Mouse (Mus musculus): ENCODE measurements around the gene Tor4a. TPM values are rescaled to one million over a fixed set of nuclear protein-coding genes. Genes with fewer than 3 reads are reported as not detected.

The Tor4a gene
- 0.94 and 2.4 TPM in 2 replicates for polyA plus RNA-seq (2014; fragmentation: Nextera tagmentation; extraction: Ambion mirVana)

GRCm38 (mm10) chr2:25196172-25196954 lies at the start of gene Tor4a:
TSS of gene Tor4a (minus strand) at chr2:25196886.
- Histone ChIP-seq H3K9ac (ENCODE audit: low read depth, low read length) (no peak within 1 kb of the TSS), H3K4me2 (replicated peaks; ENCODE audit: low read depth, low read length) (peak within 1 kb of the TSS; percentile 8; the same call in 1 of the 2 replicates), H3K4me3 (ENCODE audit: low read depth, low read length) (peak within 1 kb of the TSS; percentile 6), H3K9me3 (ENCODE audit: control insufficient read depth, low read length) (no peaks in the 10 kb centered on the region), H3K27me3 (ENCODE audit: control insufficient read depth, insufficient read depth, low read length) (peaks cover 24% of the 10 kb centered on the region), H3K27ac (ENCODE audit: low read depth, low read length) (no peak within 1 kb of the TSS), H3K36me3 (ENCODE audit: control insufficient read depth, insufficient read depth, low read length) (peaks cover 7% of the 10 kb centered on the region; the same call in 1 of the 2 replicates), H3K4me1 (replicated peaks; ENCODE audit: control insufficient read depth, insufficient read depth, low read length) (peaks cover 2% of the 10 kb centered on the region; the same call in 1 of the 2 replicates)
- 11% methylated on average over 8 of the region's 8 CpGs for WGBS
- no peak for ATAC-seq (ENCODE audit: low FRiP score)
- no peak for DNase-seq (ENCODE audit: low spot score)

GRCm38 (mm10) chr2:25244144-25244543 lies 47.5 kb upstream of the Tor4a start:
- no peak overlapping the region for H3K9ac ChIP-seq (ENCODE audit: low read depth, low read length)
- no peak overlapping the region for H3K27ac ChIP-seq (ENCODE audit: low read depth, low read length)
- H3K4me3 ChIP-seq (ENCODE audit: low read depth, low read length), result no peak overlapping the region
- no peaks in the 10 kb centered on the region for H3K9me3 ChIP-seq (ENCODE audit: control insufficient read depth, low read length)
- H3K36me3 ChIP-seq (ENCODE audit: control insufficient read depth, insufficient read depth, low read length), result no peaks in the 10 kb centered on the region
- no peak for DNase-seq (ENCODE audit: low spot score)
- peaks cover 2% of the 10 kb centered on the region; the same call in 1 of the 2 replicates for H3K27me3 ChIP-seq (ENCODE audit: control insufficient read depth, insufficient read depth, low read length)
- peaks cover 4% of the 10 kb centered on the region; the same call in 1 of the 2 replicates for H3K4me1 ChIP-seq (replicated peaks; ENCODE audit: control insufficient read depth, insufficient read depth, low read length)
- WGBS, result 92% methylated on average over 4 of the region's 4 CpGs
- H3K4me2 ChIP-seq (replicated peaks; ENCODE audit: low read depth, low read length), result no peak overlapping the region
- ATAC-seq (ENCODE audit: low FRiP score), result no peak

GRCm38 (mm10) chr2:25243342-25243741 lies 46.7 kb upstream of the Tor4a start:
- no peak for DNase-seq (ENCODE audit: low spot score)
- ATAC-seq (ENCODE audit: low FRiP score), result no peak
- no peak overlapping the region; the same call in 1 of the 2 replicates for H3K4me3 ChIP-seq (ENCODE audit: low read depth, low read length)
- no peaks in the 10 kb centered on the region for H3K9me3 ChIP-seq (ENCODE audit: control insufficient read depth, low read length)
- 81% methylated on average over 8 of the region's 8 CpGs for WGBS
- peak overlapping the region; percentile 95; the same call in 1 of the 2 replicates for H3K4me2 ChIP-seq (replicated peaks; ENCODE audit: low read depth, low read length)
- peak overlapping the region; percentile 71; the same call in 1 of the 2 replicates for H3K9ac ChIP-seq (ENCODE audit: low read depth, low read length)
- no peak overlapping the region for H3K27ac ChIP-seq (ENCODE audit: low read depth, low read length)
- no peaks in the 10 kb centered on the region for H3K36me3 ChIP-seq (ENCODE audit: control insufficient read depth, insufficient read depth, low read length)
- peaks cover 4% of the 10 kb centered on the region; the same call in 1 of the 2 replicates for H3K4me1 ChIP-seq (replicated peaks; ENCODE audit: control insufficient read depth, insufficient read depth, low read length)
- peaks cover 2% of the 10 kb centered on the region; the same call in 1 of the 2 replicates for H3K27me3 ChIP-seq (ENCODE audit: control insufficient read depth, insufficient read depth, low read length)

DNA sequence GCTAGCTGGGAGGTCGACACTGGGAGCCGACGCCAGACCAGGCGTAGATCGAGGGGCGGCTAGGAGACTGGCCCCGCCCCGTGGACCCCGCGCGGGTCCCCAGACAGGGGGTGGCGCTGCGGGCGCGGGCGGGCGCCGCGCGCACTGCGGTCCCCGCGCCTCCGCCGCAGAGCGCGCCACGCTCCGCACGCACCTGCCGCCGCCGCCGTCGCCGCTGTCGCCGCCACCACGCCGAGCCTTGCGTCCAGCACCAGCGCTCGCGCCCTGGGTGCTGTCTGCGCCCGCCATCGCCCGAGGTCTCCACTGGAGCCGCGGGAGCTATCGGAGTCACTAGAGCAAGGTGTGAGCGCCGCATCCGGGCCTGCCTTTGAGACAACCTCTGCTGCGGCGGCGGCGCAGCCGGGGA lies 45.4 kb upstream of the Tor4a start, which contains the start of the genes Rnf208 and Cysrt1:
Gene Rnf208, plus strand, starts transcription at position 155 of the 406 bp plus-strand sequence.
Gene Cysrt1, minus strand, starts transcription at position 352 of the 406 bp plus-strand sequence.
- H3K27ac ChIP-seq (ENCODE audit: low read depth, low read length), result peak within 1 kb of the TSS; percentile 42; the same call in 1 of the 2 replicates
- peak within 1 kb of the TSS; percentile 57 for H3K4me3 ChIP-seq (ENCODE audit: low read depth, low read length)
- H3K4me1 ChIP-seq (replicated peaks; ENCODE audit: control insufficient read depth, insufficient read depth, low read length), result peaks cover 4% of the 10 kb centered on the region; the same call in 1 of the 2 replicates
- peak within 1 kb of the TSS; percentile 71 for H3K9ac ChIP-seq (ENCODE audit: low read depth, low read length)
- DNase-seq (ENCODE audit: low spot score) (peak; percentile 61), ATAC-seq (ENCODE audit: low FRiP score) (peak; percentile 38)
- no peaks in the 10 kb centered on the region for H3K9me3 ChIP-seq (ENCODE audit: control insufficient read depth, low read length)
- 0% methylated on average over 27 of the region's 59 CpGs for WGBS
- H3K27me3 ChIP-seq (ENCODE audit: control insufficient read depth, insufficient read depth, low read length), result peaks cover 2% of the 10 kb centered on the region; the same call in 1 of the 2 replicates
- peak within 1 kb of the TSS; percentile 95 for H3K4me2 ChIP-seq (replicated peaks; ENCODE audit: low read depth, low read length)
- H3K36me3 ChIP-seq (ENCODE audit: control insufficient read depth, insufficient read depth, low read length), result no peaks in the 10 kb centered on the region

- WGBS, result 13% methylated on average over 6 of the region's 6 CpGs
- Histone ChIP-seq H3K9me3 (ENCODE audit: control insufficient read depth, low read length) (no peaks in the 10 kb centered on the region), H3K9ac (ENCODE audit: low read depth, low read length) (peak overlapping the region; percentile 71), H3K27ac (ENCODE audit: low read depth, low read length) (no peak overlapping the region), H3K4me3 (ENCODE audit: low read depth, low read length) (peak overlapping the region; percentile 57), H3K27me3 (ENCODE audit: control insufficient read depth, insufficient read depth, low read length) (peaks cover 2% of the 10 kb centered on the region; the same call in 1 of the 2 replicates), H3K4me2 (replicated peaks; ENCODE audit: low read depth, low read length) (peak overlapping the region; percentile 95), H3K4me1 (replicated peaks; ENCODE audit: control insufficient read depth, insufficient read depth, low read length) (peaks cover 4% of the 10 kb centered on the region; the same call in 1 of the 2 replicates), H3K36me3 (ENCODE audit: control insufficient read depth, insufficient read depth, low read length) (no peaks in the 10 kb centered on the region)
- DNase-seq (ENCODE audit: low spot score), result peak; percentile 28
- peak; percentile 46; the same call in 1 of the 2 replicates for ATAC-seq (ENCODE audit: low FRiP score)
Observed at GRCm38 (mm10) chr2:25241438-25241775, 44.7 kb upstream of the Tor4a start.

DNA sequence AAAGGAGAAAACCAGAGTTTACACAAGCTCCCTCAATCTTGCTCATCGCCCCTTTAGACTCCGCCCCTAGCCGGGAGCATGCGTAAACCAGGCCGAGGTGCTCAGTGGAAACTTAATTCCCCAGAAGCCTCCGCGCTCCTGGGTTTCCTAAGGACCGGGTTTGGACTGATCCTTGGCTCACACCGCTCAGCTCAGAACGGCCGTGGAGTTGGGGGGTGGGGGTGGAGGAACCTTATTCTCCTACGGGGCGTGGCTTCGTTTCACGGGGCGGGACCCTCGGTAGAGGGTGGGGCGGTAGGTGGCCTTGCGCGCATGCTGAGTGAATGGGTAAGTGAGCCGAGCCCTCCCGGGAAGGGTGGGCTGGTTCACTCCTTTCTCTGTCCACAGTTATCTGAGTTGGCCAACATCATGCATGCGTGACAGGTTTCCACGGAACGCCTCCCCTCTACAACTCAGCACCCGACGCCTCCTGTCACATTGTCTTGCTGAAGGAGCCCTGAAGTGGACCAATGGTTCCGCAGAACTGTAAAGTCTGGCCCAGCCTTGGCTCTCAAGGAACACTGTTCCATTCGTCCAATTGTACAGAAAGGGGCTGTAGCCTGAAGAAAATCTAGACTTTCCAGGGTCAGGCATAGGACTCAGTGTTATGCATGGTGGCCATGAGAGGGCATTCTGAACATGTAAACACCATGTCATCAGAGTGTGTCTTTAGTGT lies 44.2 kb upstream of the Tor4a start:
- Histone ChIP-seq H3K9ac (ENCODE audit: low read depth, low read length) (peak overlapping the region; percentile 21), H3K9me3 (ENCODE audit: control insufficient read depth, low read length) (no peaks in the 10 kb centered on the region), H3K4me2 (replicated peaks; ENCODE audit: low read depth, low read length) (peak overlapping the region; percentile 95), H3K27me3 (ENCODE audit: control insufficient read depth, insufficient read depth, low read length) (peaks cover 2% of the 10 kb centered on the region; the same call in 1 of the 2 replicates), H3K27ac (ENCODE audit: low read depth, low read length) (no peak overlapping the region; the same call in 1 of the 2 replicates), H3K4me3 (ENCODE audit: low read depth, low read length) (peak overlapping the region; percentile 31), H3K4me1 (replicated peaks; ENCODE audit: control insufficient read depth, insufficient read depth, low read length) (peaks cover 4% of the 10 kb centered on the region; the same call in 1 of the 2 replicates), H3K36me3 (ENCODE audit: control insufficient read depth, insufficient read depth, low read length) (no peaks in the 10 kb centered on the region)
- peak; percentile 78 for ATAC-seq (ENCODE audit: low FRiP score)
- peak; percentile 76 for DNase-seq (ENCODE audit: low spot score)
- WGBS, result 3% methylated on average over 29 of the region's 29 CpGs

- Histone ChIP-seq H3K4me3 (ENCODE audit: low read depth, low read length) (peak overlapping the region; percentile 31; the same call in 1 of the 2 replicates), H3K27ac (ENCODE audit: low read depth, low read length) (no peak overlapping the region), H3K9me3 (ENCODE audit: control insufficient read depth, low read length) (no peaks in the 10 kb centered on the region), H3K4me2 (replicated peaks; ENCODE audit: low read depth, low read length) (peak overlapping the region; percentile 95; the same call in 1 of the 2 replicates), H3K4me1 (replicated peaks; ENCODE audit: control insufficient read depth, insufficient read depth, low read length) (peaks cover 4% of the 10 kb centered on the region; the same call in 1 of the 2 replicates), H3K27me3 (ENCODE audit: control insufficient read depth, insufficient read depth, low read length) (peaks cover 2% of the 10 kb centered on the region; the same call in 1 of the 2 replicates), H3K36me3 (ENCODE audit: control insufficient read depth, insufficient read depth, low read length) (no peaks in the 10 kb centered on the region), H3K9ac (ENCODE audit: low read depth, low read length) (no peak overlapping the region)
- 49% methylated on average over 8 of the region's 8 CpGs for WGBS
- ATAC-seq (ENCODE audit: low FRiP score), result no peak
- DNase-seq (ENCODE audit: low spot score), result no peak
Observed at GRCm38 (mm10) chr2:25240310-25240709, 43.6 kb upstream of the Tor4a start.

GRCm38 (mm10) chr2:25239766-25240165 lies 43.1 kb upstream of the Tor4a start:
- ATAC-seq (ENCODE audit: low FRiP score) (no peak), DNase-seq (ENCODE audit: low spot score) (no peak)
- no peak overlapping the region for H3K27ac ChIP-seq (ENCODE audit: low read depth, low read length)
- peaks cover 4% of the 10 kb centered on the region; the same call in 1 of the 2 replicates for H3K4me1 ChIP-seq (replicated peaks; ENCODE audit: control insufficient read depth, insufficient read depth, low read length)
- no peak overlapping the region for H3K9ac ChIP-seq (ENCODE audit: low read depth, low read length)
- no peak overlapping the region for H3K4me2 ChIP-seq (replicated peaks; ENCODE audit: low read depth, low read length)
- WGBS, result 83% methylated on average over 3 of the region's 3 CpGs
- no peak overlapping the region for H3K4me3 ChIP-seq (ENCODE audit: low read depth, low read length)
- H3K27me3 ChIP-seq (ENCODE audit: control insufficient read depth, insufficient read depth, low read length), result peaks cover 2% of the 10 kb centered on the region; the same call in 1 of the 2 replicates
- H3K9me3 ChIP-seq (ENCODE audit: control insufficient read depth, low read length), result no peaks in the 10 kb centered on the region
- no peaks in the 10 kb centered on the region for H3K36me3 ChIP-seq (ENCODE audit: control insufficient read depth, insufficient read depth, low read length)

Data from hindbrain, embryonic 11.5 days (tissue).